Mouse (Mus musculus) limb, embryonic 14.5 days (tissue): ENCODE measurements around the gene Spg21. TPM values are rescaled to one million over a fixed set of nuclear protein-coding genes. Genes with fewer than 3 reads are reported as not detected.

ENCODE experiments used
- ATAC-seq: fragments of 200-750 bp; cut with Nextera tagmentation; 2 replicates; pipeline ENCODE4 v1.8.0; 2017; ENCODE audit warnings: low read depth, moderate number of reproducible peaks, moderate TSS enrichment; ENCODE audit not compliant: low FRiP score
- DNase-seq: peaks from one replicate; pipeline ENCODE4 v3.0.0-alpha.2; 2015; ENCODE audit warnings: low spot score
- H3K27ac ChIP-seq: fragments of 300-500 bp; sonication (generic); replicated peaks from 2 replicates; pipeline ENCODE4 v1.5.1; 2014; ENCODE audit warnings: low read depth, mild to moderate bottlenecking, low read length, moderate library complexity, mixed read lengths
- H3K27me3 ChIP-seq: fragments of 300-500 bp; sonication (generic); 2 replicates; pipeline ENCODE4 v1.6.1; 2014; ENCODE audit warnings: low read length, mixed read lengths; ENCODE audit not compliant: control insufficient read depth, insufficient read depth
- H3K36me3 ChIP-seq: fragments of 300-500 bp; sonication (generic); 2 replicates; pipeline ENCODE4 v1.6.1; 2014; ENCODE audit warnings: mild to moderate bottlenecking, low read length, moderate library complexity, mixed read lengths; ENCODE audit not compliant: control insufficient read depth, insufficient read depth
- H3K4me1 ChIP-seq: fragments of 300-500 bp; sonication (generic); 2 replicates; pipeline ENCODE4 v1.6.1; 2014; ENCODE audit warnings: antibody characterized with exemption, low read length, mixed read lengths; ENCODE audit not compliant: control insufficient read depth, insufficient read depth
- H3K4me2 ChIP-seq: fragments of 300-500 bp; sonication (generic); replicated peaks from 2 replicates; pipeline ENCODE4 v1.6.1; 2014; ENCODE audit warnings: low read depth, mild to moderate bottlenecking, low read length, moderate library complexity; ENCODE audit not compliant: severe bottlenecking
- H3K4me3 ChIP-seq: fragments of 300-500 bp; sonication (generic); replicated peaks from 2 replicates; pipeline ENCODE4 v1.5.1; 2014; ENCODE audit warnings: low read length
- H3K9ac ChIP-seq: fragments of 300-500 bp; sonication (generic); 2 replicates; pipeline ENCODE4 v1.6.1; 2014; ENCODE audit warnings: mild to moderate bottlenecking, low read depth, low read length, moderate library complexity; ENCODE audit not compliant: severe bottlenecking
- H3K9me3 ChIP-seq: fragments of 300-500 bp; sonication (generic); 2 replicates; pipeline ENCODE4 v1.6.1; 2016; ENCODE audit warnings: low read length; ENCODE audit not compliant: control insufficient read depth
- POLR2A ChIP-seq: fragments of 200-500 bp; IDR thresholded peaks from 2 replicates; pipeline ENCODE4 v1.8.0; 2012; ENCODE audit warnings: inconsistent platforms, mild to moderate bottlenecking, moderate library complexity, borderline replicate concordance; ENCODE audit not compliant: insufficient read depth, insufficient read length; ENCODE audit errors: extremely low read depth
- WGBS: fragments of 180-500 bp; shearing (Covaris S2); extraction: QIAGEN DNeasy Blood & Tissue Kit; methylation state at CpG from one replicate; pipeline ENCODE4 v1.1.7; 2014; 5-methylcytosine and 5-hydroxymethylcytosine counted together
- polyA plus RNA-seq, 2 experiments: library from polyadenylated mRNA; depleted of rRNA in 1 of 2; stranded (reverse) in 1 of 2; unstranded in 1 of 2; fragments of >200 nt; fragmentation: Nextera tagmentation in 1 of 2; extraction: Ambion mirVana in 1 of 2; gene quantifications; 2 replicates each; pipeline versions ENCODE4 v1.2.1 to v1.2.3; 2012 to 2014

Spg21 gene
- polyA plus RNA-seq, 2 experiments, result 70.3 to 169 TPM

GRCm38 (mm10) chr9:65514431-65514830, 53.7 kb downstream of the Spg21 start:
- TF ChIP-seq POLR2A, result no peak
- WGBS, result 77% methylated on average over 8 of the region's 8 CpGs
- no peak for ATAC-seq

GRCm38 (mm10) chr9:65514851-65515261, 54.1 kb downstream of the Spg21 start:
- Histone ChIP-seq H3K27me3 (no peaks in the 10 kb centered on the region), H3K4me2 (no peak overlapping the region), H3K4me3 (no peak overlapping the region), H3K9ac (no peak overlapping the region), H3K36me3 (no peaks in the 10 kb centered on the region), H3K27ac (no peak overlapping the region), H3K4me1 (peaks cover 1% of the 10 kb centered on the region; the same call in 1 of the 2 replicates), H3K9me3 (no peaks in the 10 kb centered on the region)
- WGBS, result 42% methylated on average over 3 of the region's 3 CpGs
- no peak for TF ChIP-seq POLR2A
- ATAC-seq, result no peak
- no peak for DNase-seq

More at GRCm38 (mm10) chr9:65514431-65514830, 53.7 kb downstream of the Spg21 start:
- Histone ChIP-seq H3K36me3 (no peaks in the 10 kb centered on the region), H3K4me3 (no peak overlapping the region), H3K27ac (no peak overlapping the region), H3K27me3 (no peaks in the 10 kb centered on the region), H3K4me1 (no peaks in the 10 kb centered on the region), H3K4me2 (no peak overlapping the region), H3K9ac (no peak overlapping the region), H3K9me3 (no peaks in the 10 kb centered on the region)
- DNase-seq, result no peak

DNA sequence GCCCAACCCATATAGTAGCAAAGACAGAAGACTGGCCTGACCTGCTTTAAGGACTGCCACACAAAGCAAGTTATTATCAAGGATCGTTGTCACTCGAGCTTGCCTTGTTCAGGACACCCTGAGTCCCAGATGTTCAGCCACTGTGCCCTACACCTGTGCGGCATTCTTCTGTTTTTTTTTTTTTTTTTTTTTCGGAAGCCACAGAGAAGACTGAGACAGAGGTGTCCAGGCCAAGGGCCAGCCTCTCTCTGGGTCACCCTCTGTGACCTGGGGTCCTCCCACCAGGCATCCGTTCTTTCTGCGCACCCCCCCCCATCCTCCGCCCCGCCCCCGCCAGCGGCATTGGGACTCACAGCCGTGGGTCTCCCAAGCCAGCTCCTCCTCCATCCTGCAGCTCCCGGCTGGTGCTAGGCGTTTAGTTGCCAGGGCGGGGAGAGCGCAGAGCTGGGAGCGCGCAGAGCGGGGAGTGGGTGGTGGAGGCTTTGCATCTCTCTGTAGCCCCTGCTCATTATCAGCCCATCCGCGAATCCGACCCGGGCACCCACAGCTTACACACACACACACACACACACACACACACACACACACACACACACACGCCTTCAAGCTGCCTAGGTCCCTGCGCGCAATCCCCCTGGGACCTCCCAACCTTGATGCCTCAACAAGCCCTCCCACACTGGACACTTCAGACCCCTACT, 59.2 kb downstream of the Spg21 start, which contains the start of gene Ankdd1a:
Ankdd1a (minus strand) TSS at position 387 of the 698 bp plus-strand sequence.
- Histone ChIP-seq H3K4me2 (peak within 1 kb of the TSS; percentile 51), H3K4me1 (peaks cover 9% of the 10 kb centered on the region), H3K27ac (no peak within 1 kb of the TSS), H3K27me3 (no peaks in the 10 kb centered on the region), H3K4me3 (peak within 1 kb of the TSS; percentile 24), H3K9me3 (no peaks in the 10 kb centered on the region), H3K36me3 (no peaks in the 10 kb centered on the region), H3K9ac (peak within 1 kb of the TSS; percentile 51)
- 5% methylated on average over 20 of the region's 25 CpGs for WGBS
- TF ChIP-seq POLR2A, result no peak
- DNase-seq (no peak), ATAC-seq (no peak)

DNA sequence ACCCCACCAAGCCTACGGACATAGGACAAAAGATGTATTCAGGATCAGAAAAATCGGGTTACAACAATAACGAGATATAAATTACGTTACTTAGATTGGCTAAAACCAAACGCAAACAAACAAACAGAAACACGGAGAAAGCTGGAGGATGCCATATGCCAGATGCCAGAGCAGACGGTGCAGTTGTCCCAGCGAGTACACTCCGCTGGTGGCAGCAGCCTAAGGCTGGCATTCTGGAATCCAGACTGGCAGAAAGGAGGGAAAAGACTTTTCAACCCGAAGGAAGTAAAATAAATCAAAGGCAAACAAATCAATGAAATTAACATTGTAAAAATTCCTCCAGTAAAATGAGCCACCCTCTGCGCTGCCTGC, 59.7 kb downstream of the Spg21 start:
- Histone ChIP-seq H3K27ac (no peak overlapping the region), H3K27me3 (no peaks in the 10 kb centered on the region), H3K4me1 (peaks cover 9% of the 10 kb centered on the region), H3K4me2 (peak overlapping the region; percentile 51), H3K9ac (peak overlapping the region; percentile 51; the same call in 1 of the 2 replicates), H3K4me3 (peak overlapping the region; percentile 24), H3K36me3 (no peaks in the 10 kb centered on the region), H3K9me3 (no peaks in the 10 kb centered on the region)
- ATAC-seq (no peak), DNase-seq (no peak)
- WGBS, result 10% methylated on average over 11 of the region's 11 CpGs
- no peak for TF ChIP-seq POLR2A

DNA sequence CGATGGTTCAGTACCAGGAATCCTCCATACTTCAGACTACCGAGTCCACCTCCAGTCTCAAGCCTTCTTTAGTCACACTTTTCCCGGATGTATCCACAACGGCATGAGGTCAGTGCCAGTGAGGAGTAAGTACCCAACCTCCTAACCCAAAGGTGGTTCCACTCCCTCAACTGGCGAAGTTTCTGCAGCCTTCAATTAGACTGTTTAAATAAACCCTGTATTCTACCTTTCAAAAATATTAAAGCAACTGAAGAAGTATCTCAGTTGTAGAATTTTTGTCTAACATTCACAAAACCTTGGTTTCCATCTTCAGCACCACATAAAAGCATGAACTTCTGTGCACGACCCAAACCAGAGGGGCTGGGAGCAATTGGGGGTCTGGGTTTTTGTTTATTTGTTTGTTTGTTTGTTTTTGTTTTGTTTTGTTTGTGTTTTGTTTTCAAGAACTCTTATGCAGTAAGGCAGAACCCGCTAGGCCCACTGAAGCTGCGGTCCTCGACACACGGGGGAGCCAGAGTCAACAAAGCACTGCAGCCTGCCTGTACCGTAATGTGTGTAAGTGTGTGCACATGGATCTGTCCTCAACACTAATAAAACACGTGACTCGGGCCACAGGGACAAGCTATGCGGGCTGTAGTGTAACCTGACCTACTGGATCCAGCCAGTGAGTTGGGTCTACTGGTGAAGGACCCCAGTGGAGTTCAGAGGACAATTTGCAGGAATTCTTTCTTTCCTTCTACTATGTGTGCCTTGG, 63.0 kb downstream of the Spg21 start:
- Histone ChIP-seq H3K27ac (no peak overlapping the region), H3K9ac (no peak overlapping the region), H3K4me2 (peak overlapping the region; percentile 32; the same call in 1 of the 2 replicates), H3K4me3 (no peak overlapping the region), H3K27me3 (no peaks in the 10 kb centered on the region), H3K4me1 (peaks cover 9% of the 10 kb centered on the region), H3K36me3 (no peaks in the 10 kb centered on the region), H3K9me3 (no peaks in the 10 kb centered on the region)
- TF ChIP-seq POLR2A, result no peak
- WGBS, result 22% methylated on average over 14 of the region's 14 CpGs
- DNase-seq (peak; percentile 82), ATAC-seq (peak; percentile 83)
